Mouse (Mus musculus) layer of hippocampus, postnatal 25 days (tissue): ENCODE data around the gene Disc1. TPM values are rescaled to one million over a fixed set of nuclear protein-coding genes. Genes with fewer than 3 reads are reported as not detected.

ENCODE experiments used
- DNase-seq, 2 experiments: peaks; one replicate each; pipeline ENCODE4 v3.0.0; 2022; ENCODE audit warnings: mixed read lengths in 2 of 2, low spot score in 1 of 2; ENCODE audit errors: extremely low spot score in 1 of 2
- total RNA-seq, 2 experiments: library from RNA; stranded (reverse); gene quantifications; 2 replicates each; pipeline ENCODE4 v1.2.3; 2021

Gene Disc1
- total RNA-seq, 2 experiments from 2014 or later: 4.0 to 5.1 TPM

DNA sequence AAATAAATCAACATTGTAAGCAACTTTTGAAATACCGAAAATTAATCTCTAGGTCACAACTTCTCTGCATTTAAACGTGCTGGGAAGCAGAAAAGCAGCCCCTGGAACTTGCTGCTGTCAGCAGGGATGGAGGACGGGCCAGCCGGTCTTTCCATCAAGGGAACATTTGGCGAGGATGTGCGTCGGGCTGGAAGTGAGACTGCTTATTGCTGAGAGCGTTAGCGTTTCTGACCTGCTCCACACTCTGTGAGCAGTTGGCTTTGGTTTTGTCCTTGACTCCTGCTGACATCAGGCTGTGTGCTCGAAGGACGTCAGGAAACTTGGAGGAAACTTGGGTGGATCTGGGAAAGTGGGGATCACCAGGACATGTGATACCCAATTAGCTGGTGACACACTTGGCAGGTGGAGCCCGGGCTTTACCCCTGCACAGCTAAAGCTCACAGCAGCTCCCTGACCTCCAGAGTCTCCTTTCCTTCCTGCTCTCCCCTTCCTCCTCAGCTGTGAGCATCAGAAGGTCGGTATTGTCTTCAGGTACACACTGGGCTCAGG is 158.7 kb downstream of the Disc1 start:
- DNase-seq: no peak

DNA sequence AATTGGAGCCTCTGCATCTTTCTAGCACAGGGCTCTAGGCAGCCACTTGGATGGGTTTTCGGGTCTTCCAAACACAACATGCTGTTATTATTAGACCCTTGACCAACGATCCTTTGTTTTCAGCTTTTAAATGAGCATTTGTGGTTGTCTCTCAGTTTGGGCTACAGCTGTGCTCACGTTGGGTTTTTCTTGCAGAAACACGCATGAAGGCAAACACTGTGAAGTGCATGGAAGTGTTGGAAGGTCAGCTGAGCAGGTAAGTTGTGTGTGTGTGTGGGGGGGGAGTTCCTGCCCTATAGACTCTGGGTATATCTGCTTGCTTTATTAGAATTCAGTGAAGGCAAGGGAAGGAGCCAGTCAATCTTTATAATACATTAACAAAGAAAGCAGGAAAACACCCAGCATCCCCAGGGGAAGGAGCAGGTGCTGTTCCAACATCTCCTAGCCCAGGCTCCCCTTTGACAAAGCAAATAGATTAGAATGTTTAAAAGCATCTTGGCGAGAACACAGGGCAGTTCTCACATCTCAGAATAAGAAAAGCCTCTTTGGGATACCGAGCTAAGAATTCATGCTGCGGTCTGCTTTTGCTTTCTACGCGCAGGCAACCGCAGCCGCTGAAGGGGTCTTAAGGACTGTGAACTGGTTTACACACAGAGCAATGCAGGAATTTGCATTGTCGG is 164.0 kb downstream of the Disc1 start:
- no peak for DNase-seq

GRCm38 (mm10) chr8:125218669-125219068 is 164.7 kb downstream of the Disc1 start:
- DNase-seq: no peak

DNA sequence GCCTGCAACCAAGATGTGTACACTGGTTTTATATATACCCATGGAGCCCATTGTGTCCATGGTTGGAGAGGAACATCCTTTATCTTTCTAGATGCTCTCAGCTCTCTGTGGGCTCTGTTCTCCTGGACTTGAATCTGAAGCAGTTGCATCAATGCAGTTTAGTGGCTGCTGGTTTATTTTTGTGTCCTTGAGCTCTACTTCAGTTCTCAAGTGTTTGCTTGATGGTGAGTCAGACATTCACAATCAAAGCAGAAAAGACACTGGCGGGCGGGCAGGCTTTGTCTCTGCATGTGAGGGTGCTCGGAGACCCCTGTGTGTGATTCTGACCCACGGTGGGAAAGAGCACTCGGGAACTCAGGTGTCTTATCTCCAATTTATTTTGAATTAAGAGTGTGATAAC is 166.6 kb downstream of the Disc1 start:
- DNase-seq: no peak

- DNase-seq: no peak
These were observed 167.1 kb downstream of the Disc1 start for GRCm38 (mm10) chr8:125221062-125221461.

- DNase-seq: no peak
These were observed 169.2 kb downstream of the Disc1 start for GRCm38 (mm10) chr8:125223031-125223753.

DNA sequence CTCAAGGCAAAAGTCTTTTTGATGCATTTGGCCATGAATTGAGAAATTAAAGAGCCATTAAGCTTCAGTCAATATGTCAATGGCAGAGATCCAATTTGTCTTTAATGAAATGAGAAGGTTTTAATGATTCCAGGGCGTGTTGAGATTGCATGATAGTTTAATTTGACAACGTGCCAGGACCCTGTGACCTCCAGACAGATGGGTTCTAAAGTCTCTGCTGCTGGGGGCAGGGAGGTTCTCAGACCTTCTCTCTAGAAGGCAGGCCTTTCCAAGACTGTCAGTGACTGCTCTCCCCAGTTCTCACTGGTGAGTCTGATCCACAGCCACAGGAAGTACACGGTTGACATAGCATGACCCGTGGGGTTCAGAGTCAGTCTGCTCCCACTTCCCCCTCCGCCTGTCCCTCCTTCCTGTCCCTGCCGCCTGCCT is 170.3 kb downstream of the Disc1 start:
- DNase-seq: no peak

DNA sequence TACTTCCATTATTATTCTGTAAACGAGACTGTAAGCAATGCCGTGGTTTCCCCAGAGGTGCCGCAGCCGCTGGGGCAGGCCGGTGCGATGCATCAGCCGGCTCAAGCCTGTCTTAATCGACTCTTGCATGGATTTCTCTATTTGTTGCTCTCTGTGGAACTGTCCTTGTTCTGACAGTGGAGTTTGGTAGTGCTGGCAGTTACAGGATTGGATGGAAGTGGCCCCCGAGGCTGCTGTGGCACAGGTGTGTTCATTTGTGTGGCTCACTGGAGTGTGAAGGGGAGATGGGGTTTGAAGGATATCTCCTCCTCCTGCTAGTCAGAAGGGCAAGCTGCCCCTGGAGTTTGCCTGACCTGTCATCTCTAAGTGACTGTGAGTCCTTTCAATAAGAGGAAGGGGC is 171.3 kb downstream of the Disc1 start:
- no peak for DNase-seq

- DNase-seq: no peak
These were observed 173.1 kb downstream of the Disc1 start for GRCm38 (mm10) chr8:125226989-125227624.

- no peak for DNase-seq
These were observed 176.6 kb downstream of the Disc1 start for GRCm38 (mm10) chr8:125230526-125231131.

DNA sequence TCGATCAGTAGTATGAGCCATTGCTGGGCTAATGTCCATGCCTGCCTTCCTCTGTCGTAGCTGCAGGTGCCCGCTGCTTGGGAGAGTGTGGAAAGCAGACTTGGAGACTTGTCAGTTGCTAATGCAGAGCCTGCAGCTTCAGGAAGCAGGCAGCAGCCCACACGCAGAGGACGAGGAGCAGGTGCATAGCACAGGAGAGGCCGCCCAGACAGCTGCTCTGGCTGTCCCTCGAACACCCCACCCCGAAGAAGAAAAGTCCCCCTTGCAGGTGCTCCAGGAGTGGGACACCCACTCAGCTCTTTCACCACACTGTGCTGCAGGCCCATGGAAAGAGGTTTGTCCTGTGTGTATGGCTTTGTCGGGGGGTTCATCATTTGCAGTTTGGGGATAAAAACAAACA is 178.7 kb downstream of the Disc1 start:
- DNase-seq: no peak

GRCm38 (mm10) chr8:125235898-125236835 is 182.2 kb downstream of the Disc1 start:
- DNase-seq: no peak

DNA sequence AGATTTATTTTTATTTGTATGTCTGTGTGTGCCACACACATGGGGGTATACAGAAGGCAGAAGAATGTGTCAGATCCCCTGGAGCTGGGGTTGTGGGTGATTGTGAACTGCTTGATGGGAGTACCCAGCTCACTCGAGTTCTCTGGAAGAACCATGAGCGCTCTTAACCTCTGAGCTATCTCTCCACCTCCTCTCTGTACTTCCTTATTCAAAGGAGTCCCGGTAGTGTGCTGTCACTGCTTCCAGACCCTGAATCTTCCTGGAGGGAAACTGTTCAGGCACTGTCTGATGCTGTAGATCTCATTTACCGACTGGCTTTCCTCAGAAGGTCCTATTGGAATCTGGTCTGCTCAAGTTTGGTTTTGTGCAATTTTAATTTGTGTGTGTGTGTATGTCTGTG is 186.8 kb downstream of the Disc1 start:
- no peak for DNase-seq

DNA sequence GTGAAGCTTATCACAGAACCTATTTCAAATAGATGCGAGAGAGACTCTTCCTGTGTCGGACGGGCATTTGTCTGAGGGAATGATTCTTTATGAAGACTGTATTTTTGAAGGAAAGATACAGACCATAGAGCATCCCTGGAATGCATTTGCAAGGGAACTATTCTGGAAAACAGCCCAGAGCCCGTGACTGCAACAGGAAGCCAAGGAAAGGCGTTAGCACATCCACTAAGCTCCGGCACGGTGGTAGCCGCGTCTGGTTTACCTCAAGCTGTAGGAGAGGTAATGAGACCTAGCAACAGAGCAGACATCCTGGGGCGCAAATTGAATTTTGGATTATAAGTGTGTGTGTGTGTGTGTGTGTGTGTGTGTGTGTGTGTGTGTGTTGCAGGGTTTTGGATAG is 188.4 kb downstream of the Disc1 start:
- DNase-seq: no peak

GRCm38 (mm10) chr8:125242921-125243320 is 188.9 kb downstream of the Disc1 start:
- DNase-seq: no peak

DNA sequence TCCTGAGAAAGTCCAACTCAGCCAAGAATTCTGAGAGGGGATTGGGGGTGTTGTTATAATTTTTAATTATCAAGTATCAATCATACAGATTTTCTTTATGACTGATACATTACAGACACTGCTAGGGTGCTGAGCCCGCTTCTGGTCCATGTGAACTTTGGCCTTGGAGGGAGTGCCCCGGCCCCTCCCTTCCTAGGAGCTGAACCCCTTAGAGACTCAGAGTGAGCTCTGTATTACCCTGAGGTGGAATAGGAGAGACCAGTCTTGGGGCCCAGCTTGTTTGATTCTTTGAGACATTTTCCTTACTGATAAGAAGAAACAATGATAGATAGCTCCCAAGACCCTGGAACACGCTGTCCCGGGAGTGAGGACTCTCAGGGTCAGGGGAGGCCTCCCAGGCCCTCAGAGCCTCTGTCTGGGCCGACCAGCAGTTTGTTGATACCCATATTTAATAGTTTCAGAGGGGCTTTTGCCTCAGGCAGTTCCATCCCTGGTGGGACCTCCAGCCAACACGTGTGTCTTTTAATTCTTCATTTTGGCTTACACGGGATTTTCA is 192.8 kb downstream of the Disc1 start:
- no peak for DNase-seq

DNA sequence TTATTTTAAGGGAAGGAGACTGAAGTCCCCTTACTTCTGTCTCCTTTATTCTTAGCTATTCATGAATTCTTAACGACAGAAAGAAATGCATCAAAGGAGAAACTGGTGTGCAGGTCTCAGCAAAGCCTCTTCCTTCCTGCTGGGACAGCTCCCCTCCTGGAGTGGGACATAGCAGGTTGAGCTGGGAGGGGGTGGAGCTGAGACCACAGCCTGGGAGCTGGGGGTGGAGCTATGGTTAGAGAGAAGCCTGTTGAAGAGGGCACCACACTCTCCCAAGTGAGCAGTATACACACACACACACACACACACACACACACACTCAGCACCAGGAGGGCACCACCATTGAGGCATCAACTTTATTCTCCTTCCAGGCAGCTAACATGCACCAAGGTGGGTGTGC is 193.4 kb downstream of the Disc1 start:
- no peak for DNase-seq

GRCm38 (mm10) chr8:125252946-125253345 is 199.0 kb downstream of the Disc1 start:
- no peak for DNase-seq

GRCm38 (mm10) chr8:125253505-125254180 is 199.6 kb downstream of the Disc1 start:
- DNase-seq: no peak
